Mouse (Mus musculus) MEL (cell line): ENCODE measurements around the gene Kdm5b. TPM values are rescaled to one million over a fixed set of nuclear protein-coding genes. Genes with fewer than 3 reads are reported as not detected.
A peak's percentile ranks its signal among the peaks of the same experiment; 100 is the strongest.

ENCODE experiments used
- DNase-seq: peaks from one replicate; pipeline ENCODE4 v3.0.0; 2011; ENCODE audit warnings: low read depth, low spot score
- H3K27ac ChIP-seq: 2 replicates; pipeline ENCODE4 v1.5.1; 2012; ENCODE audit warnings: low read depth, mild to moderate bottlenecking, control low read depth, low read length, moderate library complexity; ENCODE audit not compliant: control insufficient read depth
- H3K27me3 ChIP-seq, 2 experiments: fragments of 150-350 bp in 1 of 2; sonication (generic) in 1 of 2; 2 replicates each; pipeline ENCODE4 v1.6.1; 2012; ENCODE audit warnings: low read length in 2 of 2, mild to moderate bottlenecking in 2 of 2, improper control_type of control experiment in 1 of 2, moderate library complexity in 1 of 2; ENCODE audit not compliant: insufficient read depth in 2 of 2, control insufficient read depth in 1 of 2
- H3K36me3 ChIP-seq, 2 experiments: 2 replicates each; pipeline ENCODE4 v1.6.1; 2012 to 2014; ENCODE audit warnings: low read length in 2 of 2, improper control_type of control experiment in 1 of 2, inconsistent platforms in 1 of 2, mild to moderate bottlenecking in 1 of 2; ENCODE audit not compliant: insufficient read depth in 2 of 2, control insufficient read depth in 1 of 2
- H3K4me1 ChIP-seq, 2 experiments: fragments of 150-350 bp in 1 of 2; sonication (generic) in 1 of 2; 2 replicates each; pipeline ENCODE4 v1.6.1; 2012; ENCODE audit warnings: low read length in 2 of 2, improper control_type of control experiment in 1 of 2, mild to moderate bottlenecking in 1 of 2; ENCODE audit not compliant: insufficient read depth in 2 of 2, control insufficient read depth in 1 of 2
- H3K4me3 ChIP-seq, 2 experiments: fragments of 150-350 bp in 1 of 2; sonication (generic) in 1 of 2; 2 replicates each; pipeline ENCODE4 v1.5.1; 2012; ENCODE audit warnings: low read depth in 2 of 2, low read length in 2 of 2, mild to moderate bottlenecking in 2 of 2, moderate library complexity in 2 of 2, control low read depth in 1 of 2, improper control_type of control experiment in 1 of 2; ENCODE audit not compliant: control insufficient read depth in 1 of 2, insufficient read depth in 1 of 2
- H3K79me2 ChIP-seq: 2 replicates; pipeline ENCODE4 v1.6.1; 2012; ENCODE audit warnings: mild to moderate bottlenecking, low read length, moderate library complexity; ENCODE audit not compliant: control insufficient read depth, poor library complexity, insufficient read depth
- H3K9ac ChIP-seq: 2 replicates; pipeline ENCODE4 v1.6.1; 2012; ENCODE audit warnings: low read depth, mild to moderate bottlenecking, control low read depth, low read length, moderate library complexity; ENCODE audit not compliant: control insufficient read depth, poor library complexity, severe bottlenecking
- H3K9me3 ChIP-seq: fragments of 150-350 bp; sonication (generic); replicated peaks from 2 replicates; pipeline ENCODE4 v1.6.1; 2012; ENCODE audit warnings: mild to moderate bottlenecking, low read length, improper control_type of control experiment, moderate library complexity; ENCODE audit not compliant: insufficient read depth
- CHD1 ChIP-seq: IDR thresholded peaks from 2 replicates; pipeline ENCODE4 v1.6.1; 2012; ENCODE audit warnings: low read depth, mild to moderate bottlenecking, inconsistent platforms, low read length, improper control_type of control experiment
- CHD2 ChIP-seq: IDR thresholded peaks from 2 replicates; pipeline ENCODE4 v1.6.1; 2011; ENCODE audit warnings: low read length, improper control_type of control experiment
- CTCF ChIP-seq, 3 experiments: IDR thresholded peaks in 2 of 3; conservative IDR thresholded peaks in 1 of 3; 2 replicates each; pipeline ENCODE4 v1.5.1; 2011 to 2012; ENCODE audit warnings: low read length in 3 of 3, low read depth in 2 of 3, mild to moderate bottlenecking in 2 of 3, improper control_type of control experiment in 1 of 3, inconsistent platforms in 1 of 3, mixed read lengths in 1 of 3, moderate library complexity in 1 of 3; ENCODE audit not compliant: control insufficient read depth in 1 of 3, insufficient read depth in 1 of 3, poor library complexity in 1 of 3, severe bottlenecking in 1 of 3
- ELF1 ChIP-seq: IDR thresholded peaks from 2 replicates; pipeline ENCODE4 v1.6.1; 2014; ENCODE audit warnings: low read depth, mild to moderate bottlenecking, inconsistent platforms, low read length, improper control_type of control experiment, moderate library complexity
- EP300 ChIP-seq, 2 experiments: IDR thresholded peaks; 2 replicates each; pipeline ENCODE4 v1.6.1; 2011; ENCODE audit warnings: improper control_type of control experiment in 2 of 2, low read length in 2 of 2, low read depth in 1 of 2, mild to moderate bottlenecking in 1 of 2
- ETS1 ChIP-seq: IDR thresholded peaks from 2 replicates; pipeline ENCODE4 v1.6.1; 2012; ENCODE audit warnings: low read depth, mild to moderate bottlenecking, inconsistent platforms, low read length, improper control_type of control experiment, moderate library complexity
- GATA1 ChIP-seq: IDR thresholded peaks from 2 replicates; pipeline ENCODE4 v1.6.1; 2011; ENCODE audit warnings: low read depth, low read length, improper control_type of control experiment
- HCFC1 ChIP-seq: IDR thresholded peaks from 2 replicates; pipeline ENCODE4 v1.6.1; 2012; ENCODE audit warnings: low read depth, mild to moderate bottlenecking, inconsistent platforms, low read length, improper control_type of control experiment, moderate library complexity
- KAT2A ChIP-seq: conservative IDR thresholded peaks from 2 replicates; pipeline ENCODE4 v1.6.1; 2012; ENCODE audit warnings: low read depth, low read length, improper control_type of control experiment, inconsistent platforms
- MAFK ChIP-seq: IDR thresholded peaks from 2 replicates; pipeline ENCODE4 v1.6.1; 2011; ENCODE audit warnings: low read depth, mild to moderate bottlenecking, low read length, improper control_type of control experiment, borderline replicate concordance
- MAX ChIP-seq: IDR thresholded peaks from 2 replicates; pipeline ENCODE4 v1.6.1; 2011; ENCODE audit warnings: low read length, improper control_type of control experiment
- MAZ ChIP-seq: IDR thresholded peaks from 2 replicates; pipeline ENCODE4 v1.6.1; 2012; ENCODE audit warnings: low read depth, mild to moderate bottlenecking, inconsistent platforms, low read length, improper control_type of control experiment
- MEF2A ChIP-seq: IDR thresholded peaks from 2 replicates; pipeline ENCODE4 v1.6.1; 2014; ENCODE audit warnings: low read depth, mild to moderate bottlenecking, inconsistent platforms, low read length, improper control_type of control experiment; ENCODE audit not compliant: poor library complexity, insufficient replicate concordance, severe bottlenecking; ENCODE audit errors: extremely low read depth
- MXI1 ChIP-seq: IDR thresholded peaks from 2 replicates; pipeline ENCODE4 v1.6.1; 2011; ENCODE audit warnings: mild to moderate bottlenecking, low read depth, low read length, improper control_type of control experiment
- MYC ChIP-seq: IDR thresholded peaks from 2 replicates; pipeline ENCODE4 v1.6.1; 2011; ENCODE audit warnings: low read depth, mild to moderate bottlenecking, low read length, improper control_type of control experiment, moderate library complexity
- NRF1 ChIP-seq: IDR thresholded peaks from 2 replicates; pipeline ENCODE4 v1.6.1; 2014; ENCODE audit warnings: low read depth, mild to moderate bottlenecking, inconsistent platforms, low read length, improper control_type of control experiment, moderate library complexity; ENCODE audit not compliant: poor library complexity, insufficient read depth, severe bottlenecking
- POLR2AphosphoS2 ChIP-seq: IDR thresholded peaks from 2 replicates; pipeline ENCODE4 v1.6.1; 2011; ENCODE audit warnings: low read length, improper control_type of control experiment
- RCOR1 ChIP-seq: IDR thresholded peaks from 2 replicates; pipeline ENCODE4 v1.6.1; 2012; ENCODE audit warnings: low read depth, mild to moderate bottlenecking, inconsistent platforms, low read length, improper control_type of control experiment
- SIN3A ChIP-seq: IDR thresholded peaks from 2 replicates; pipeline ENCODE4 v1.6.1; 2012; ENCODE audit warnings: low read length, improper control_type of control experiment, inconsistent platforms
- TAL1 ChIP-seq: IDR thresholded peaks from 2 replicates; pipeline ENCODE4 v1.6.1; 2012; ENCODE audit warnings: mild to moderate bottlenecking, inconsistent platforms, low read length, moderate library complexity, mixed read lengths
- TCF12 ChIP-seq: IDR thresholded peaks from 2 replicates; pipeline ENCODE4 v1.6.1; 2014; ENCODE audit warnings: low read depth, mild to moderate bottlenecking, inconsistent platforms, low read length, improper control_type of control experiment, moderate library complexity
- ZC3H11A ChIP-seq: IDR thresholded peaks from 2 replicates; pipeline ENCODE4 v1.6.1; 2012; ENCODE audit warnings: low read depth, mild to moderate bottlenecking, inconsistent platforms, low read length, improper control_type of control experiment
- ZKSCAN1 ChIP-seq: IDR thresholded peaks from 2 replicates; pipeline ENCODE4 v1.6.1; 2012; ENCODE audit warnings: low read depth, mild to moderate bottlenecking, inconsistent platforms, low read length, improper control_type of control experiment, moderate library complexity
- ZMIZ1 ChIP-seq: IDR thresholded peaks from 2 replicates; pipeline ENCODE4 v1.6.1; 2012; ENCODE audit warnings: low read depth, mild to moderate bottlenecking, inconsistent platforms, low read length, improper control_type of control experiment, moderate library complexity
- ZNF384 ChIP-seq: IDR thresholded peaks from 2 replicates; pipeline ENCODE4 v1.6.1; 2012; ENCODE audit warnings: low read depth, mild to moderate bottlenecking, inconsistent platforms, low read length, improper control_type of control experiment
- polyA plus RNA-seq, 2 experiments: library from polyadenylated mRNA; stranded (reverse) in 1 of 2; unstranded in 1 of 2; fragments of >175 nt in 1 of 2; fragments of >200 nt in 1 of 2; gene quantifications; 2 replicates each; pipeline versions ENCODE4 v1.2.1 to v1.2.4; 2012; ENCODE audit warnings: low replicate concordance in 2 of 2, low read depth in 1 of 2; ENCODE audit not compliant: insufficient read length in 2 of 2, insufficient read depth in 1 of 2, missing spikeins in 1 of 2
- total RNA-seq: library from RNA; depleted of rRNA; stranded (reverse); fragments of 300-350 nt; gene quantifications from 2 replicates; pipeline ENCODE4 v1.2.3, GENCODE M21; 2012

The Kdm5b gene
- total and polyA plus RNA-seq, 3 experiments: 25.5 to 48.6 (median 31.8) TPM

- Histone ChIP-seq H3K27ac (peak overlapping the region; percentile 59), H3K4me1 (peaks cover 16 to 20% of the 10 kb centered on the region in 2 experiments), H3K27me3 (no peaks in the 10 kb centered on the region), H3K9ac (no peak overlapping the region), H3K79me2 (no peaks in the 10 kb centered on the region), H3K9me3 (no peaks in the 10 kb centered on the region), H3K36me3 (peaks cover 0 to 8% of the 10 kb centered on the region in 2 experiments; a peak in 2 of 4 replicates), H3K4me3 (peak overlapping the region in 1 of 2 experiments; percentile 40; a peak in 2 of 4 replicates)
- peak; percentile 92 for DNase-seq
- TF ChIP-seq RCOR1: peak; percentile 76
- no peak for TF ChIP-seq KAT2A
- no peak for TF ChIP-seq CHD2
- 0 out of 2 replicates have a peak, but pooled peaks have one; percentile 40 for TF ChIP-seq ZMIZ1
- TF ChIP-seq MAFK: peak; percentile 60; the same call in 1 of the 2 replicates
- TF ChIP-seq ELF1: peak; percentile 57; the same call in 1 of the 2 replicates
- peak; percentile 95 for TF ChIP-seq SIN3A
- peak; percentile 96 for TF ChIP-seq GATA1
- TF ChIP-seq HCFC1: 0 out of 2 replicates have a peak, but pooled peaks have one; percentile 44
- TF ChIP-seq NRF1: peak; percentile 66
- no peak for TF ChIP-seq POLR2AphosphoS2
- peak; percentile 98 for TF ChIP-seq TCF12
- TF ChIP-seq MXI1: peak; percentile 86
- TF ChIP-seq EP300 (IDR thresholded peaks at IDR 0.05; ENCODE audit: low read depth in 1 of 2, low read length in 2 of 2): peak; percentile 91 to 95
- TF ChIP-seq ZNF384: peak; percentile 43; the same call in 1 of the 2 replicates
- TF ChIP-seq TAL1: peak; percentile 96
- peak; percentile 99 for TF ChIP-seq ETS1
- TF ChIP-seq MAZ: 0 out of 2 replicates have a peak, but pooled peaks have one; percentile 38
- TF ChIP-seq CHD1: no peak
- peak; percentile 77 for TF ChIP-seq MYC
- TF ChIP-seq ZKSCAN1: no peak
- TF ChIP-seq MEF2A: 0 out of 2 replicates have a peak, but pooled peaks have one; percentile 37
- peak; percentile 48; the same call in 1 of the 2 replicates for TF ChIP-seq MAX
- TF ChIP-seq ZC3H11A: 0 out of 2 replicates have a peak, but pooled peaks have one; percentile 5
- TF ChIP-seq CTCF (IDR thresholded peaks at IDR 0.05 in 2 of 3, conservative IDR thresholded peaks at IDR 0.05 in 1 of 3; ENCODE audit: control insufficient read depth in 1 of 3, insufficient read depth in 1 of 3, low read depth in 2 of 3, low read length in 3 of 3, poor library complexity in 1 of 3, severe bottlenecking in 1 of 3): no peak
Measured at GRCm38 (mm10) chr1:134526752-134527151, 33.2 kb upstream of the Kdm5b start.
